Mouse (Mus musculus): ENCODE measurements around the gene Nectin1. TPM values are rescaled to one million over a fixed set of nuclear protein-coding genes. Genes with fewer than 3 reads are reported as not detected.

Gene Nectin1
- total and polyA plus RNA-seq, 3 experiments, result 0.26 to 1.9 (median 1.8) TPM

DNA sequence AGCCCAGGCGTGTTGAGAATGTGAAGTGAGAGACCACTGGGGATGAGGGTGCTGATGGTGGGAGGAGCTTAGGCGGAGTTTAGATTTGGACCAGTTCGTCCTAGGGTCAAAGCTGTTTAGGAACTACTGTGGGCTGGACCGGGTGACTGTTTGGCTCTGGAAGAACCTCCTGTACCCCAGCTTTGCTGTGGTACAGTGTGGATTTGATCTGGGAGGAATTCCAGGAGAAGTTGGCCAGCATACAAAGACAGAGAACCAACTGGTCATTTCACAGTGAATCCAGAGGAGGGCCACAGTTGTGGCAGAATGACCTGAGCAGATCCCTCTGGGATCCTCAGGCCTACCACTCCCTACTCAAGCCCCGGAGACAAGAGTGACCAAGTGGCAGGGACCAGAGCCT lies 38.6 kb downstream of the Nectin1 start:
- Histone ChIP-seq H3K36me3 (replicated peaks in 1 of 2; ENCODE audit: control insufficient read depth in 1 of 2, insufficient read depth in 1 of 2, low read length in 1 of 2) (no peaks in the 10 kb centered on the region), H3K9me3 (replicated peaks; ENCODE audit: low read length) (no peaks in the 10 kb centered on the region), H3K4me1 (ENCODE audit: control insufficient read depth in 1 of 2, insufficient read depth in 2 of 2) (peaks cover 32 to 68% of the 10 kb centered on the region in 2 experiments), H3K4me3 (replicated peaks in 1 of 3; ENCODE audit: low read depth in 2 of 3, low read length in 2 of 3, poor library complexity in 1 of 3) (no peak overlapping the region), H3K27ac (ENCODE audit: insufficient read depth, low read depth) (no peak overlapping the region), H3K4me2 (ENCODE audit: insufficient read depth, low read depth, poor library complexity, severe bottlenecking) (no peak overlapping the region), H3K9ac (ENCODE audit: insufficient read depth, low read depth) (no peak overlapping the region), H3K27me3 (replicated peaks) (no peaks in the 10 kb centered on the region), H3K79me2 (replicated peaks; ENCODE audit: control insufficient read depth, extremely low read depth, insufficient read depth, poor library complexity, severe bottlenecking) (no peaks in the 10 kb centered on the region)
- no peak for TF ChIP-seq PAX5 (IDR thresholded peaks at IDR 0.05; ENCODE audit: low read length)
- no peak for TF ChIP-seq ZNF384 (IDR thresholded peaks at IDR 0.05; ENCODE audit: low read depth, low read length)
- TF ChIP-seq ETS1 (conservative IDR thresholded peaks at IDR 0.05; ENCODE audit: low read depth, low read length), result no peak
- TF ChIP-seq RAD21 (IDR thresholded peaks at IDR 0.05; ENCODE audit: low read depth, low read length), result no peak
- TF ChIP-seq GABPA (IDR thresholded peaks at IDR 0.05; ENCODE audit: insufficient replicate concordance, low read depth, low read length), result no peak
- TF ChIP-seq TCF12 (IDR thresholded peaks at IDR 0.05; ENCODE audit: low read depth, low read length), result no peak
- TF ChIP-seq NELFE (IDR thresholded peaks at IDR 0.05; ENCODE audit: low read depth, low read length), result no peak
- no peak for TF ChIP-seq ZMIZ1 (IDR thresholded peaks at IDR 0.05; ENCODE audit: low read depth, low read length)
- no peak for TF ChIP-seq MAFK (IDR thresholded peaks at IDR 0.05; ENCODE audit: insufficient replicate concordance, low read length)
- no peak for TF ChIP-seq MXI1 (IDR thresholded peaks at IDR 0.05; ENCODE audit: low read depth, low read length)
- TF ChIP-seq POLR2A (IDR thresholded peaks at IDR 0.05; ENCODE audit: low read depth, low read length), result no peak
- no peak for TF ChIP-seq MEF2A (IDR thresholded peaks at IDR 0.05; ENCODE audit: borderline replicate concordance, low read depth, low read length)
- dilution Hi-C loops (cut with MboI; ENCODE audit: extremely low pct_ligation_motif_present, extremely low pct_unique_long_range_greater_than_20kb, low sequenced_read_pairs) (no loop called here), in situ Hi-C loops (cut with MboI; ENCODE audit: low pct_ligation_motif_present, low pct_unique_long_range_greater_than_20kb, low sequenced_read_pairs) (no loop called here)
- DNase-seq (ENCODE audit: extremely low read depth), result no peak

DNA sequence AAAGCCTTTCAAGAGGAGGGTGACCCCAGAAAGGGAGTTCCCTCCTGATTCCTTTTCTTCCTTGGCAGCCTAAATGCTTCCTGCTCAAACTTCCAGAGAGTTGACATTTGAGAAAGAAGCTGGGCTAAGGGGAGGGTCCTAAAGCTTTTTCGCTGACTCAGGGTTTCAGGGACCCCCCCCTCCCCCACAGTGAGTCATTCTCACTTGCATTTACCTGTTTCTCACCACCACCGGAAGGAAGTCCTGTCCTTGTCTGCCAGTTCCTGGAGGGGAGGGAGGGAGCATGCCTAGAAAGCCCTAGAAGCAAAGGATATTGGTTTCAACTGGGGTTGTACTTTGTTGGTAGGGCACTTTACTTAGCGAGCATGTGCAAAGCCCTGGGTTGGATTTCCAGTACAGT lies 40.2 kb downstream of the Nectin1 start:
- no peaks in the 10 kb centered on the region for H3K9me3 ChIP-seq (replicated peaks; ENCODE audit: low read length)
- peaks cover 18 to 64% of the 10 kb centered on the region in 2 experiments for H3K4me1 ChIP-seq (ENCODE audit: control insufficient read depth in 1 of 2, insufficient read depth in 2 of 2)
- no peak overlapping the region for H3K4me2 ChIP-seq (ENCODE audit: insufficient read depth, low read depth, poor library complexity, severe bottlenecking)
- DNase-seq (ENCODE audit: extremely low read depth), result no peak
- H3K4me3 ChIP-seq (replicated peaks in 1 of 3; ENCODE audit: low read depth in 2 of 3, low read length in 2 of 3, poor library complexity in 1 of 3), result no peak overlapping the region
- H3K79me2 ChIP-seq (replicated peaks; ENCODE audit: control insufficient read depth, extremely low read depth, insufficient read depth, poor library complexity, severe bottlenecking), result no peaks in the 10 kb centered on the region
- H3K27me3 ChIP-seq (replicated peaks), result no peaks in the 10 kb centered on the region
- in situ Hi-C loops (cut with MboI; ENCODE audit: low pct_ligation_motif_present, low pct_unique_long_range_greater_than_20kb, low sequenced_read_pairs) (no loop called here), dilution Hi-C loops (cut with MboI; ENCODE audit: extremely low pct_ligation_motif_present, extremely low pct_unique_long_range_greater_than_20kb, low sequenced_read_pairs) (no loop called here)
- TF ChIP-seq MAFK (IDR thresholded peaks at IDR 0.05; ENCODE audit: insufficient replicate concordance, low read length), result peak; percentile 94
- no peak for TF ChIP-seq CTCF (conservative IDR thresholded peaks at IDR 0.05 in 1 of 2, IDR thresholded peaks at IDR 0.05 in 1 of 2; ENCODE audit: low read depth in 2 of 2, low read length in 2 of 2)
- no peak overlapping the region for H3K27ac ChIP-seq (ENCODE audit: insufficient read depth, low read depth)
- H3K9ac ChIP-seq (ENCODE audit: insufficient read depth, low read depth), result no peak overlapping the region
- no peaks in the 10 kb centered on the region for H3K36me3 ChIP-seq (replicated peaks in 1 of 2; ENCODE audit: control insufficient read depth in 1 of 2, insufficient read depth in 1 of 2, low read length in 1 of 2)

DNA sequence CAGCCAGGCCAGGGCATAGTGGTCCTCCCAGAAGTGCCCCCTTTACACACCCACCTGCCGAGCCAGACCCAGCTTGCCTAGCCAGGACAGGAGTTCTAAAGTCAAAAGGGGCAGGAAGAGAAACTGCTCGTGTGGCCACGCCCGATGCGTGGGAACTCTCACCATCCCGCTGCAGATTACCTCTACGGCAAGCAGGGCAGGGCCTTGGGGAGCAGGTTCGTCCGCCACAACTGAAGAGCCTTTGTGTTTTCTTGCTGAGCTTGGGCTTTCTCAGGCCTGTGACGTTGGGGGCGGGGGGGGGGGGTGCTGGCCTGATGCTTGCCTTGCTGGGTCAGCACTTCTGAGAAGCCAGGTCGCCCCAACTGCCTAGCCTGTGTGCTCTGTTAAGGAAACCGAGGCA lies 41.1 kb downstream of the Nectin1 start:
- no peak overlapping the region for H3K27ac ChIP-seq (ENCODE audit: insufficient read depth, low read depth)
- TF ChIP-seq JUN (IDR thresholded peaks at IDR 0.05; ENCODE audit: insufficient read depth, low read depth, low read length) (no peak), E2F4 (IDR thresholded peaks at IDR 0.05; ENCODE audit: insufficient replicate concordance, low read depth, low read length) (no peak), BHLHE40 (IDR thresholded peaks at IDR 0.05; ENCODE audit: low read depth, low read length) (no peak), SMC3 (IDR thresholded peaks at IDR 0.05; ENCODE audit: low read depth, low read length) (no peak), USF2 (conservative IDR thresholded peaks at IDR 0.05; ENCODE audit: low read depth, low read length) (no peak), HCFC1 (IDR thresholded peaks at IDR 0.05; ENCODE audit: low read depth, low read length) (no peak), MAFK (IDR thresholded peaks at IDR 0.05; ENCODE audit: insufficient replicate concordance, low read length) (no peak), ZKSCAN1 (IDR thresholded peaks at IDR 0.05; ENCODE audit: borderline replicate concordance, low read depth, low read length) (no peak), NELFE (IDR thresholded peaks at IDR 0.05; ENCODE audit: low read depth, low read length) (no peak), KAT2A (IDR thresholded peaks at IDR 0.05; ENCODE audit: insufficient replicate concordance, low read length) (no peak), IRF4 (IDR thresholded peaks at IDR 0.05; ENCODE audit: low read depth, low read length) (no peak), ZNF384 (IDR thresholded peaks at IDR 0.05; ENCODE audit: low read depth, low read length) (no peak), EP300 (IDR thresholded peaks at IDR 0.05; ENCODE audit: low read length) (no peak), CHD2 (IDR thresholded peaks at IDR 0.05; ENCODE audit: low read length) (no peak), CHD1 (IDR thresholded peaks at IDR 0.05; ENCODE audit: low read depth, low read length) (no peak)
- DNase-seq (ENCODE audit: extremely low read depth), result no peak
- H3K4me3 ChIP-seq (replicated peaks in 1 of 3; ENCODE audit: low read depth in 2 of 3, low read length in 2 of 3, poor library complexity in 1 of 3), result no peak overlapping the region
- no peaks in the 10 kb centered on the region for H3K36me3 ChIP-seq (replicated peaks in 1 of 2; ENCODE audit: control insufficient read depth in 1 of 2, insufficient read depth in 1 of 2, low read length in 1 of 2)
- dilution Hi-C loops (cut with MboI; ENCODE audit: extremely low pct_ligation_motif_present, extremely low pct_unique_long_range_greater_than_20kb, low sequenced_read_pairs), result no loop called here
- peaks cover 18 to 64% of the 10 kb centered on the region in 2 experiments for H3K4me1 ChIP-seq (ENCODE audit: control insufficient read depth in 1 of 2, insufficient read depth in 2 of 2)
- H3K9me3 ChIP-seq (replicated peaks; ENCODE audit: low read length), result no peaks in the 10 kb centered on the region
- no peak overlapping the region for H3K9ac ChIP-seq (ENCODE audit: insufficient read depth, low read depth)
- H3K4me2 ChIP-seq (ENCODE audit: insufficient read depth, low read depth, poor library complexity, severe bottlenecking), result no peak overlapping the region
- no peaks in the 10 kb centered on the region for H3K79me2 ChIP-seq (replicated peaks; ENCODE audit: control insufficient read depth, extremely low read depth, insufficient read depth, poor library complexity, severe bottlenecking)
- in situ Hi-C loops (cut with MboI; ENCODE audit: low pct_ligation_motif_present, low pct_unique_long_range_greater_than_20kb, low sequenced_read_pairs), result no loop called here
- no peaks in the 10 kb centered on the region for H3K27me3 ChIP-seq (replicated peaks)
